Mouse (Mus musculus): Measurements from ENCODE around the gene Helb. TPM values are rescaled to one million over a fixed set of nuclear protein-coding genes. Genes with fewer than 3 reads are reported as not detected.

The Helb gene
- 6.3 TPM in 2 replicates for polyA plus RNA-seq (2015; fragmentation: Nextera tagmentation; extraction: Ambion mirVana)

DNA sequence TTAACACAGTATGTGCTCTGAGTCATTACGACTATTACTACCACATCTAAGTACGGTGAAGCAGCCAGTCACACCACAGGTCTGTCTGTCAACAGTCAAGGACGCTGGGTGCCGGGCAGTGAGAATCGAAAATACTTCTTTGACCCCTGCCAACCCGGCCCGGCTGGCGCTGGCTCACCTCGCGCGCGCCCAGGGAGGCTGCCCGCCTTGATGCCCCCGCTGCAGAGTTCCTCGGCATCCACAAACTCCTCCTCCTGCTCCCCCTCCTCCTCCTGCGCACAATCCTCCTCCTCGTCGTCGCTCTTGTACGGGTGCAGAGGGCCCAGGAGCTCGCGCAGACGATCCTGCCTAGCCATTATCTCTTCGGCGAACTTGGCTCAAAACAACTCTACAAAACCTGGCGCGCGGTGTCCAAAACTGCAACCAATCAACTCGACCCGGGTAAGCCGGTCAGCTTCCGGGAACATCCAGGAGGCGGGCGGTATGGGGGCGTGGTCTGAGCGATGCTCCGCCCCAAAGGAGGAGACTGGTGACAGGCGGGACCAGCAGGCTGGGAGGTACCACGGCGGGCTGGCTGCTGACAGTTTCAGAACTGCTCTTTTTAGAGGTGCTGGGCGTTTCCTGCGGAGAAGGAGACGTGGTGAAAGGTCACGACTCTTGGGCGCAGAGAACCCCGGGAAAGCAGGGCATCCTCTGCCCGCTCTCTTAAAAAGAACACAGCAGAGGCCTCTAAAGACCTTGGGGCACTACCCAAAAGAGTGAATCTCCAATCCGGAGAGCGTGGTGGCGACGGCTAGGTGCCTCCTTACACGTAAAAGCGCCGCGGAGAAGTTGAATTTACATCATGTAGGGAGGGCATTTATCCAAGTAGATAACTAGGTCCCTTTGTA is at the start of gene Helb:
TSS of gene Helb (minus strand) at position 481 of the 890 bp plus-strand sequence.
- peak; percentile 100 for ATAC-seq (ENCODE audit: insufficient read depth, low FRiP score)
- Histone ChIP-seq H3K9ac (ENCODE audit: low read length) (peak within 1 kb of the TSS; percentile 79), H3K4me1 (ENCODE audit: control insufficient read depth, insufficient read depth, low read length) (peaks cover 3% of the 10 kb centered on the region; the same call in 1 of the 2 replicates), H3K9me3 (replicated peaks; ENCODE audit: control insufficient read depth, low read length) (no peaks in the 10 kb centered on the region), H3K36me3 (ENCODE audit: control insufficient read depth, insufficient read depth, low read length) (no peaks in the 10 kb centered on the region), H3K4me2 (ENCODE audit: low read depth, low read length) (peak within 1 kb of the TSS; percentile 70), H3K4me3 (replicated peaks; ENCODE audit: low read length) (peak within 1 kb of the TSS; percentile 75), H3K27ac (ENCODE audit: low read length) (peak within 1 kb of the TSS; percentile 72; the same call in 1 of the 2 replicates), H3K27me3 (ENCODE audit: control insufficient read depth, insufficient read depth, low read length) (no peaks in the 10 kb centered on the region)
- under 1% methylated on average over 55 of the region's 55 CpGs for WGBS

DNA sequence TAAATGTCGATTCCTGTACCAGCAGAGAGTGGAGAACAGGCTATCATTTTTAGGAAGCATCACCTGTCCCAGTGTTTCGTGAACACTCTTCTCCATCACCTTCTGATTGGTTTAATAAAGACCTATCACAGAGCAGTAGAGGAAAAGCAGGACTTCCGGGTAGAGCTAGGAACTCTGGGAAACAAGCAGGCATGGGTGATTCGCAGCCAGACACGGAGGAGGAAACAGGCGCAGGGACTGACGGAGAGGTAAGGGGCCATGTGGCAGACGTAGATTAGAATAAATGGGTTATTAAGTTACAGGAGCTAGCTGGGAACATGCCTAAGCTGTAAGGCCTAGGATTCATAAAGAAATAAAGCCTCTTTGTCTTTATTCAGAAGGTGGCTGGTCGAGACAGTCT is 47.7 kb upstream of the Helb start:
- Histone ChIP-seq H3K9me3 (replicated peaks; ENCODE audit: control insufficient read depth, low read length) (no peaks in the 10 kb centered on the region), H3K4me2 (ENCODE audit: low read depth, low read length) (no peak overlapping the region), H3K4me1 (ENCODE audit: control insufficient read depth, insufficient read depth, low read length) (no peaks in the 10 kb centered on the region), H3K4me3 (replicated peaks; ENCODE audit: low read length) (no peak overlapping the region), H3K9ac (ENCODE audit: low read length) (no peak overlapping the region), H3K27ac (ENCODE audit: low read length) (no peak overlapping the region), H3K27me3 (ENCODE audit: control insufficient read depth, insufficient read depth, low read length) (no peaks in the 10 kb centered on the region), H3K36me3 (ENCODE audit: control insufficient read depth, insufficient read depth, low read length) (no peaks in the 10 kb centered on the region)
- ATAC-seq (ENCODE audit: insufficient read depth, low FRiP score): no peak
- 78% methylated on average over 9 of the region's 9 CpGs for WGBS

- no peaks in the 10 kb centered on the region for H3K36me3 ChIP-seq (ENCODE audit: control insufficient read depth, insufficient read depth, low read length)
- no peak overlapping the region for H3K27ac ChIP-seq (ENCODE audit: low read length)
- H3K4me2 ChIP-seq (ENCODE audit: low read depth, low read length): no peak overlapping the region
- H3K4me1 ChIP-seq (ENCODE audit: control insufficient read depth, insufficient read depth, low read length): no peaks in the 10 kb centered on the region
- H3K9me3 ChIP-seq (replicated peaks; ENCODE audit: control insufficient read depth, low read length): no peaks in the 10 kb centered on the region
- H3K27me3 ChIP-seq (ENCODE audit: control insufficient read depth, insufficient read depth, low read length): no peaks in the 10 kb centered on the region
- no peak overlapping the region for H3K9ac ChIP-seq (ENCODE audit: low read length)
- 83% methylated on average over 2 of the region's 2 CpGs for WGBS
- ATAC-seq (ENCODE audit: insufficient read depth, low FRiP score): no peak
- no peak overlapping the region for H3K4me3 ChIP-seq (replicated peaks; ENCODE audit: low read length)
These were observed 41.1 kb upstream of the Helb start for GRCm38 (mm10) chr10:120153911-120154310.

- H3K9ac ChIP-seq (ENCODE audit: low read length): no peak overlapping the region
- no peak overlapping the region for H3K27ac ChIP-seq (ENCODE audit: low read length)
- H3K27me3 ChIP-seq (ENCODE audit: control insufficient read depth, insufficient read depth, low read length): no peaks in the 10 kb centered on the region
- no peaks in the 10 kb centered on the region for H3K9me3 ChIP-seq (replicated peaks; ENCODE audit: control insufficient read depth, low read length)
- no peaks in the 10 kb centered on the region for H3K36me3 ChIP-seq (ENCODE audit: control insufficient read depth, insufficient read depth, low read length)
- H3K4me1 ChIP-seq (ENCODE audit: control insufficient read depth, insufficient read depth, low read length): no peaks in the 10 kb centered on the region
- H3K4me2 ChIP-seq (ENCODE audit: low read depth, low read length): no peak overlapping the region
- H3K4me3 ChIP-seq (replicated peaks; ENCODE audit: low read length): no peak overlapping the region
- 92% methylated on average over 7 of the region's 7 CpGs for whole genome bisulfite sequencing
- ATAC-seq (ENCODE audit: insufficient read depth, low FRiP score): no peak
These were observed 38.9 kb upstream of the Helb start for GRCm38 (mm10) chr10:120151672-120152071.

- 0 out of 2 replicates have a peak overlapping the region, but pooled peaks have one; percentile 10 for H3K4me2 ChIP-seq (ENCODE audit: low read depth, low read length)
- H3K27me3 ChIP-seq (ENCODE audit: control insufficient read depth, insufficient read depth, low read length): no peaks in the 10 kb centered on the region
- no peak for ATAC-seq (ENCODE audit: insufficient read depth, low FRiP score)
- 0 out of 2 replicates have a peak, but pooled peaks cover 5% of the 10 kb centered on the region for H3K9me3 ChIP-seq (replicated peaks; ENCODE audit: control insufficient read depth, low read length)
- no peak overlapping the region for H3K9ac ChIP-seq (ENCODE audit: low read length)
- WGBS: 63% methylated on average over 10 of the region's 10 CpGs
- H3K36me3 ChIP-seq (ENCODE audit: control insufficient read depth, insufficient read depth, low read length): no peaks in the 10 kb centered on the region
- no peak overlapping the region for H3K27ac ChIP-seq (ENCODE audit: low read length)
- no peaks in the 10 kb centered on the region for H3K4me1 ChIP-seq (ENCODE audit: control insufficient read depth, insufficient read depth, low read length)
- no peak overlapping the region for H3K4me3 ChIP-seq (replicated peaks; ENCODE audit: low read length)
These were observed 28.2 kb upstream of the Helb start for GRCm38 (mm10) chr10:120140916-120141516.

- 0 out of 2 replicates have a peak, but pooled peaks cover 7% of the 10 kb centered on the region for H3K9me3 ChIP-seq (replicated peaks; ENCODE audit: control insufficient read depth, low read length)
- no peaks in the 10 kb centered on the region for H3K36me3 ChIP-seq (ENCODE audit: control insufficient read depth, insufficient read depth, low read length)
- ATAC-seq (ENCODE audit: insufficient read depth, low FRiP score): no peak
- H3K4me3 ChIP-seq (replicated peaks; ENCODE audit: low read length): no peak overlapping the region
- H3K27me3 ChIP-seq (ENCODE audit: control insufficient read depth, insufficient read depth, low read length): no peaks in the 10 kb centered on the region
- no peaks in the 10 kb centered on the region for H3K4me1 ChIP-seq (ENCODE audit: control insufficient read depth, insufficient read depth, low read length)
- H3K9ac ChIP-seq (ENCODE audit: low read length): no peak overlapping the region
- no peak overlapping the region for H3K27ac ChIP-seq (ENCODE audit: low read length)
- WGBS: 63% methylated on average over 4 of the region's 4 CpGs
- H3K4me2 ChIP-seq (ENCODE audit: low read depth, low read length): no peak overlapping the region
These were observed 27.4 kb upstream of the Helb start for GRCm38 (mm10) chr10:120140193-120140592.

DNA sequence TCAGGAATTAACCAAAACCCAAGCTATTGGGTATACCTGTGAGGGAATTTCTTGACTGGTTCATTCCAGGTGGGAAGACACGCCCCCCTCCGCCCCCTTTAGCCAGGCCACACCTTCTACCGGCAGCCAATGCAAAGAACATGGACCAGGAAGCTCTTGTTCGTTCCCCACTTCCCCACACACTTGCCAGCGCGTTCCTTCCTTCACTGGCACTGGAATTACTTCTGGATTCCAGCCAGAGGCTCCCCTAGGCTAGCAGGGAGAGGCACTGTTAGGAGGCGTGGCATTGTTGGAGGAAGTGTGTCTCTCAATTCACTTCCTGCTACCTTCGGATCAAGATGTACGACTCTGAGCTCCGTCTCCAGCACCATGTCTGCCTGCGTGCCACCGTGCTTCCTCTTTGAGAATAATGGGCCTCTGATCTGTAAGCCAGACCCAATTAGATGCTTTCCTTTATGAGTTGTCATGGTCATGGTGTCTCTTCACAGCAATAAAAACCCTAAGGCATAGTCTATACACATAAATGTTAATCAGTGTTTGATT is 23.3 kb upstream of the Helb start:
- WGBS: 82% methylated on average over 12 of the region's 12 CpGs
- H3K9ac ChIP-seq (ENCODE audit: low read length): no peak overlapping the region
- no peak for ATAC-seq (ENCODE audit: insufficient read depth, low FRiP score)

DNA sequence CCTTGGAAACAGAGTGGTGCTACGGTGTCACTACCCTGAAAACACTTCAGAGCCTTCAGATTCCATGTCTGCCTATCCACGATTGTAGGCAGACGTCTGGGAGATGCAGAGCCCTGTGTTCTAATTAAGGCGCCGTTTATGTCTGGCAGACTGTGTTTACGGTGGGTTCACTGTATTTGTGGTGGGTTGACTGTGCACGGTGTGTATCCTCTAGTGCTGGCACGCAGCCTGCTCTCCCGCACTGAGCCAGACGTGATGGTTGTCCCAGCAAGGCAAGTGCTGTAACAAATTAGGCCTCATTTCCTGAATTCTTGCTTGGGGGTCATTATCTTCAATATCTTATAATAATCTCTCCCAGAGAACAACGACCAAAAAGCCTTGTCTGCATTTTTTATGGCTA is 20.9 kb upstream of the Helb start:
- WGBS: 61% methylated on average over 11 of the region's 11 CpGs
- Histone ChIP-seq H3K4me1 (ENCODE audit: control insufficient read depth, insufficient read depth, low read length) (no peaks in the 10 kb centered on the region), H3K27me3 (ENCODE audit: control insufficient read depth, insufficient read depth, low read length) (no peaks in the 10 kb centered on the region), H3K4me2 (ENCODE audit: low read depth, low read length) (no peak overlapping the region), H3K9ac (ENCODE audit: low read length) (no peak overlapping the region), H3K27ac (ENCODE audit: low read length) (no peak overlapping the region), H3K36me3 (ENCODE audit: control insufficient read depth, insufficient read depth, low read length) (no peaks in the 10 kb centered on the region), H3K4me3 (replicated peaks; ENCODE audit: low read length) (no peak overlapping the region), H3K9me3 (replicated peaks; ENCODE audit: control insufficient read depth, low read length) (0 out of 2 replicates have a peak, but pooled peaks cover 3% of the 10 kb centered on the region)
- no peak for ATAC-seq (ENCODE audit: insufficient read depth, low FRiP score)

More for the DNA sequence above, 23.3 kb upstream of the Helb start:
- Histone ChIP-seq H3K4me1 (ENCODE audit: control insufficient read depth, insufficient read depth, low read length) (no peaks in the 10 kb centered on the region), H3K4me2 (ENCODE audit: low read depth, low read length) (no peak overlapping the region), H3K9me3 (replicated peaks; ENCODE audit: control insufficient read depth, low read length) (0 out of 2 replicates have a peak, but pooled peaks cover 3% of the 10 kb centered on the region), H3K27ac (ENCODE audit: low read length) (no peak overlapping the region), H3K4me3 (replicated peaks; ENCODE audit: low read length) (no peak overlapping the region), H3K27me3 (ENCODE audit: control insufficient read depth, insufficient read depth, low read length) (no peaks in the 10 kb centered on the region), H3K36me3 (ENCODE audit: control insufficient read depth, insufficient read depth, low read length) (no peaks in the 10 kb centered on the region)

DNA sequence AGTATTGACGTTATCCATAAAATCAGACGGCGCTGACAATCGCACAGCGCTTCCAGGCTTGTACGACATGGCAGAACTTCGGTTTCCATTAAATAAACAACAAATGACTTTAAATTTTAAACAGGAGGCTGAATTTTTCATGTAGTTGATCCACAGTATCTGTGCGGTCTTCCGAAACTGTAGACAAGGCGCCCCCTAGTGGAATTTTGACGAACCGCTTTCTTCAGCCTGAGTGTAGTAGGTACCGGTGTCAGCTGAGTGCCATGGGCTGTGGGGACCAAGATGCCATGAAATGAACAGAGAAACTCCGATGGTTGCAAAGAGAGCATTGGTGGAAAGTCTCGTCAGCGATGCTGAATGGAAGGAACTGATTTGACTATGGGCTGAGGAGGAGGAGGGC is 17.8 kb upstream of the Helb start:
- ATAC-seq (ENCODE audit: insufficient read depth, low FRiP score): no peak
- H3K27ac ChIP-seq (ENCODE audit: low read length): no peak overlapping the region
- no peak overlapping the region for H3K9ac ChIP-seq (ENCODE audit: low read length)
- WGBS: 57% methylated on average over 16 of the region's 16 CpGs
- no peaks in the 10 kb centered on the region for H3K9me3 ChIP-seq (replicated peaks; ENCODE audit: control insufficient read depth, low read length)
- H3K4me3 ChIP-seq (replicated peaks; ENCODE audit: low read length): no peak overlapping the region
- no peaks in the 10 kb centered on the region for H3K27me3 ChIP-seq (ENCODE audit: control insufficient read depth, insufficient read depth, low read length)
- no peak overlapping the region for H3K4me2 ChIP-seq (ENCODE audit: low read depth, low read length)
- no peaks in the 10 kb centered on the region for H3K4me1 ChIP-seq (ENCODE audit: control insufficient read depth, insufficient read depth, low read length)
- no peaks in the 10 kb centered on the region for H3K36me3 ChIP-seq (ENCODE audit: control insufficient read depth, insufficient read depth, low read length)

All from stomach, embryonic 16.5 days (tissue).